Comparison of ENCODE assay signal across 14 mouse cellular contexts in genomic region chr1:37471179-37472148, GRCm38 (mm10). TPM values are rescaled to one million over a fixed set of nuclear protein-coding genes. Genes with fewer than 3 reads are reported as not detected.
A peak's percentile ranks its signal among the peaks of the same experiment; 100 is the strongest.
DNase-seq lines count a peak whose midpoint lies in the region; ATAC-seq and TF ChIP-seq lines count a peak whose summit lies in the region.
"Had no signal": no experiment of that assay in that cellular context is flagged by ENCODE, and none has a peak within 500 bp of the region (broad histone marks: within the 10 kb centered on the region; RNA-seq: fewer than 3 reads in every experiment).

No protein-coding gene starts in this region.

- H3K36me3 ChIP-seq in MEL (ENCODE audit: control insufficient read depth in 1 of 2, insufficient read depth in 2 of 2, low read length in 2 of 2): peaks cover 0 to 13% of the 10 kb centered on the region in 2 experiments; a peak in 2 of 4 replicates
- no peaks in the 10 kb centered on the region for H3K36me3 ChIP-seq in stomach, postnatal 0 days (ENCODE audit: control insufficient read depth, insufficient read depth, low read length)
- H3K36me3 ChIP-seq: embryonic facial prominence, embryonic 12.5 days had no signal

- no peaks in the 10 kb centered on the region for H3K4me1 ChIP-seq in cerebellum, adult 2 months (ENCODE audit: control insufficient read depth, insufficient read depth, low read length)
- peaks cover 7 to 18% of the 10 kb centered on the region in 2 experiments for H3K4me1 ChIP-seq in MEL (ENCODE audit: control insufficient read depth in 1 of 2, insufficient read depth in 2 of 2, low read length in 2 of 2)
- no peaks in the 10 kb centered on the region for H3K4me1 ChIP-seq in stomach, postnatal 0 days (replicated peaks; ENCODE audit: control insufficient read depth, insufficient read depth)
- H3K4me1 ChIP-seq: embryonic facial prominence, embryonic 12.5 days; limb, embryonic 15.5 days had no signal

- peak; percentile 31 for TF ChIP-seq RAD21 in MEL (IDR thresholded peaks at IDR 0.05; ENCODE audit: low read depth, low read length)

- no peaks in the 10 kb centered on the region for H3K27me3 ChIP-seq in cerebellum, adult 2 months (ENCODE audit: control insufficient read depth, insufficient read depth, low read length)
- H3K27me3 ChIP-seq in MEL (ENCODE audit: control insufficient read depth in 1 of 2, insufficient read depth in 2 of 2, low read length in 2 of 2): no peaks in the 10 kb centered on the region
- no peaks in the 10 kb centered on the region for H3K27me3 ChIP-seq in stomach, postnatal 0 days (ENCODE audit: control insufficient read depth, insufficient read depth, low read length)
- H3K27me3 ChIP-seq: embryonic facial prominence, embryonic 12.5 days; limb, embryonic 15.5 days had no signal

- TF ChIP-seq EP300 in MEL (IDR thresholded peaks at IDR 0.05; ENCODE audit: low read depth in 1 of 2, low read length in 2 of 2): no peak
- no peak for TF ChIP-seq EP300 in stomach, postnatal 0 days (optimal IDR thresholded peaks at IDR 0.05)

- no peak overlapping the region for H3K27ac ChIP-seq in cerebellum, adult 2 months (ENCODE audit: insufficient read depth, low read length)
- H3K27ac ChIP-seq in layer of hippocampus, adult 2 months: no peak overlapping the region
- H3K27ac ChIP-seq in MEL (ENCODE audit: control insufficient read depth, low read depth, low read length): no peak overlapping the region
- no peak overlapping the region for H3K27ac ChIP-seq in stomach, postnatal 0 days (replicated peaks)
- H3K27ac ChIP-seq: embryonic facial prominence, embryonic 12.5 days; limb, embryonic 15.5 days had no signal

- no peak overlapping the region for H3K9ac ChIP-seq in MEL (ENCODE audit: control insufficient read depth, low read depth, low read length, poor library complexity, severe bottlenecking)
- no peak overlapping the region for H3K9ac ChIP-seq in stomach, postnatal 0 days (ENCODE audit: low read length)
- H3K9ac ChIP-seq: embryonic facial prominence, embryonic 12.5 days; limb, embryonic 15.5 days had no signal

- WGBS in cerebellum, adult 2 months: 76% methylated on average over 6 of the region's 6 CpGs
- WGBS in stomach, postnatal 0 days: 72% methylated on average over 6 of the region's 6 CpGs

- TF ChIP-seq POLR2A in cerebellum, adult 2 months (IDR thresholded peaks at IDR 0.05; ENCODE audit: borderline replicate concordance, insufficient read depth, low read length): no peak
- TF ChIP-seq POLR2A in MEL (IDR thresholded peaks at IDR 0.05; ENCODE audit: control insufficient read depth in 1 of 2, insufficient read depth in 1 of 2, low read depth in 1 of 2, low read length in 2 of 2, poor library complexity in 1 of 2): no peak

- no peak for ATAC-seq in stomach, postnatal 0 days (ENCODE audit: low FRiP score, low TSS enrichment)
- no peak for ATAC-seq in activated CD4-positive, CD25-positive, alpha-beta regulatory T cell, adult 4 months
- ATAC-seq: forebrain, embryonic 14.5 days had no signal

- no peak overlapping the region for H3K4me3 ChIP-seq in cerebellum, adult 2 months (replicated peaks; ENCODE audit: insufficient read depth, low read depth, low read length)
- H3K4me3 ChIP-seq in layer of hippocampus, adult 2 months: no peak overlapping the region
- H3K4me3 ChIP-seq in MEL (ENCODE audit: control insufficient read depth in 1 of 2, insufficient read depth in 1 of 2, low read depth in 2 of 2, low read length in 2 of 2): no peak overlapping the region
- H3K4me3 ChIP-seq in stomach, postnatal 0 days (ENCODE audit: low read depth, low read length): no peak overlapping the region
- H3K4me3 ChIP-seq: embryonic facial prominence, embryonic 12.5 days; limb, embryonic 15.5 days had no signal

- no peak overlapping the region for H3K4me2 ChIP-seq in stomach, postnatal 0 days (replicated peaks; ENCODE audit: low read depth)
- H3K4me2 ChIP-seq: embryonic facial prominence, embryonic 12.5 days; limb, embryonic 15.5 days had no signal

- H3K9me3 ChIP-seq in MEL (replicated peaks; ENCODE audit: insufficient read depth, low read length): no peaks in the 10 kb centered on the region
- 0 out of 2 replicates have a peak, but pooled peaks cover 3% of the 10 kb centered on the region for H3K9me3 ChIP-seq in stomach, postnatal 0 days (ENCODE audit: control insufficient read depth, low read length)
- H3K9me3 ChIP-seq: limb, embryonic 15.5 days had no signal

- TF ChIP-seq CTCF in cerebellum, adult 2 months (IDR thresholded peaks at IDR 0.05; ENCODE audit: borderline replicate concordance, insufficient read depth, low read depth, low read length): peak; percentile 22; the same call in 1 of the 2 replicates
- TF ChIP-seq CTCF in layer of hippocampus, adult 2 months (conservative IDR thresholded peaks at IDR 0.05): peak; percentile 73
- TF ChIP-seq CTCF in MEL (IDR thresholded peaks at IDR 0.05 in 2 of 3, conservative IDR thresholded peaks at IDR 0.05 in 1 of 3; ENCODE audit: control insufficient read depth in 1 of 3, insufficient read depth in 1 of 3, low read depth in 2 of 3, low read length in 3 of 3, poor library complexity in 1 of 3, severe bottlenecking in 1 of 3): peak in 1 of 3 experiments; percentile 39; a peak in 2 of 6 replicates
- peak; percentile 72 for TF ChIP-seq CTCF in stomach, postnatal 0 days (IDR thresholded peaks at IDR 0.05; ENCODE audit: low read depth)

- DNase-seq in cerebellum, adult 2 months: no peak
- DNase-seq in cerebellum, postnatal 25 days: no peak
- DNase-seq in layer of hippocampus, adult 2 months (ENCODE audit: low spot score in 2 of 2): peak in 1 of 2 experiments; percentile 33
- DNase-seq in layer of hippocampus, adult 11-12 months (ENCODE audit: low spot score): no peak
- no peak for DNase-seq in MEL (ENCODE audit: low read depth, low spot score)
- DNase-seq in stomach, postnatal 0 days (ENCODE audit: low spot score): no peak
- no peak for DNase-seq in ovary, postnatal 14 days (ENCODE audit: low spot score)
- DNase-seq: gastrocnemius, postnatal 25 days; heart, postnatal 14 days; kidney, postnatal 36 days had no signal

- no peaks in the 10 kb centered on the region for H3K79me2 ChIP-seq in MEL (ENCODE audit: control insufficient read depth, insufficient read depth, low read length, poor library complexity)

TF ChIP-seq in MEL, 35 proteins besides CTCF, POLR2A, EP300 and RAD21:
- TF ChIP-seq MAFK (IDR thresholded peaks at IDR 0.05; ENCODE audit: borderline replicate concordance, low read depth, low read length): no peak
- TF ChIP-seq SMC3 (IDR thresholded peaks at IDR 0.05; ENCODE audit: low read depth, low read length): peak; percentile 40

RNA-seq across cellular contexts. Expression of gene Unc50, which starts 41.5 kb away (rescaled TPM):
- 96.5 and 105 TPM in 2 replicates for polyA plus RNA-seq in cerebellum, adult 2 months (2012; rRNA removed)
- 10 to 100 TPM; 53.3 to 59.7 TPM for total RNA-seq in layer of hippocampus, adult 2 months (2021)
- total RNA-seq in MEL (2012; rRNA removed): 56.4 and 62.3 TPM in 2 replicates
- 100 to 1,000 TPM in 1 of 2 experiments, 10 to 100 TPM in 1; 61.8 to 609 TPM for polyA plus RNA-seq in MEL (2012; ENCODE audit: insufficient read depth in 1 of 2, insufficient read length in 2 of 2, low read depth in 1 of 2, low replicate concordance in 2 of 2, missing spikeins in 1 of 2)
- 131 and 141 TPM in 2 replicates for polyA plus RNA-seq in stomach, postnatal 0 days (2015; fragmentation: Nextera tagmentation; extraction: Ambion mirVana)
- polyA plus RNA-seq in activated CD4-positive, CD25-positive, alpha-beta regulatory T cell, adult 4 months (2017; shearing (Covaris generic)): 10 to 100 TPM; 50.7 to 63.2 TPM

RNA-seq across cellular contexts. Expression of gene Coa5, which starts 41.6 kb away (rescaled TPM):
- polyA plus RNA-seq in cerebellum, adult 2 months (2012; rRNA removed): 50.3 and 53.0 TPM in 2 replicates
- total RNA-seq in layer of hippocampus, adult 2 months (2021): 10 to 100 TPM; 61.2 to 62.5 TPM
- 26.7 and 31.4 TPM in 2 replicates for total RNA-seq in MEL (2012; rRNA removed)
- polyA plus RNA-seq in MEL (2012; ENCODE audit: insufficient read depth in 1 of 2, insufficient read length in 2 of 2, low read depth in 1 of 2, low replicate concordance in 2 of 2, missing spikeins in 1 of 2): 10 to 100 TPM in 1 of 2 experiments, not detected in 1; 34.5 TPM
- polyA plus RNA-seq in stomach, postnatal 0 days (2015; fragmentation: Nextera tagmentation; extraction: Ambion mirVana): 24.1 and 25.8 TPM in 2 replicates
- polyA plus RNA-seq in activated CD4-positive, CD25-positive, alpha-beta regulatory T cell, adult 4 months (2017; shearing (Covaris generic)): 10 to 100 TPM; 64.8 to 68.5 TPM
